Mouse (Mus musculus): ENCODE measurements around the gene Mtfr1l. TPM values are rescaled to one million over a fixed set of nuclear protein-coding genes. Genes with fewer than 3 reads are reported as not detected.

Gene Mtfr1l
- total and polyA plus RNA-seq, 3 experiments = 52.0 to 88.3 TPM; not detected in 1

- TF ChIP-seq MAFK (IDR thresholded peaks at IDR 0.05; ENCODE audit: borderline replicate concordance, low read depth, low read length) = no peak
- no peak for TF ChIP-seq NRF1 (IDR thresholded peaks at IDR 0.05; ENCODE audit: insufficient read depth, low read depth, low read length, poor library complexity, severe bottlenecking)
- TF ChIP-seq E2F4 (IDR thresholded peaks at IDR 0.05; ENCODE audit: borderline replicate concordance, low read depth, low read length) = no peak
- TF ChIP-seq USF1 (IDR thresholded peaks at IDR 0.05; ENCODE audit: low read depth, low read length) = peak; percentile 47; the same call in 1 of the 2 replicates
- TF ChIP-seq ZC3H11A (IDR thresholded peaks at IDR 0.05; ENCODE audit: low read depth, low read length) = no peak
- no peak for TF ChIP-seq KAT2A (conservative IDR thresholded peaks at IDR 0.05; ENCODE audit: low read depth, low read length)
- TF ChIP-seq BHLHE40 (IDR thresholded peaks at IDR 0.05; ENCODE audit: borderline replicate concordance, low read depth, low read length) = no peak
- TF ChIP-seq ZMIZ1 (IDR thresholded peaks at IDR 0.05; ENCODE audit: low read depth, low read length) = no peak
- 0 out of 2 replicates have a peak, but pooled peaks have one; percentile 41 for TF ChIP-seq MYC (IDR thresholded peaks at IDR 0.05; ENCODE audit: low read depth, low read length)
- no peak for TF ChIP-seq JUND (IDR thresholded peaks at IDR 0.05; ENCODE audit: low read depth, low read length)
- peak; percentile 28; the same call in 1 of the 2 replicates for TF ChIP-seq ZNF384 (IDR thresholded peaks at IDR 0.05; ENCODE audit: low read depth, low read length)
- TF ChIP-seq RAD21 (IDR thresholded peaks at IDR 0.05; ENCODE audit: low read depth, low read length) = no peak
- peak in 1 of 3 experiments; percentile 22; a peak in 3 of 6 replicates for TF ChIP-seq CTCF (IDR thresholded peaks at IDR 0.05 in 2 of 3, conservative IDR thresholded peaks at IDR 0.05 in 1 of 3; ENCODE audit: control insufficient read depth in 1 of 3, insufficient read depth in 1 of 3, low read depth in 2 of 3, low read length in 3 of 3, poor library complexity in 1 of 3, severe bottlenecking in 1 of 3)
Measured at GRCm38 (mm10) chr4:134557626-134558249, 22.6 kb upstream of the Mtfr1l start (continued).

GRCm38 (mm10) chr4:134555956-134556580, 20.9 kb upstream of the Mtfr1l start:
- Histone ChIP-seq H3K9me3 (replicated peaks; ENCODE audit: insufficient read depth, low read length) (no peaks in the 10 kb centered on the region), H3K27me3 (ENCODE audit: control insufficient read depth in 1 of 2, insufficient read depth in 2 of 2, low read length in 2 of 2) (no peaks in the 10 kb centered on the region), H3K9ac (ENCODE audit: control insufficient read depth, low read depth, low read length, poor library complexity, severe bottlenecking) (no peak overlapping the region), H3K36me3 (ENCODE audit: control insufficient read depth in 1 of 2, insufficient read depth in 2 of 2, low read length in 2 of 2) (peaks cover 0 to 7% of the 10 kb centered on the region in 2 experiments; a peak in 1 of 4 replicates), H3K4me1 (ENCODE audit: control insufficient read depth in 1 of 2, insufficient read depth in 2 of 2, low read length in 2 of 2) (peaks cover 2 to 16% of the 10 kb centered on the region in 2 experiments), H3K27ac (ENCODE audit: control insufficient read depth, low read depth, low read length) (no peak overlapping the region), H3K4me3 (ENCODE audit: control insufficient read depth in 1 of 2, insufficient read depth in 1 of 2, low read depth in 2 of 2, low read length in 2 of 2) (no peak overlapping the region), H3K79me2 (ENCODE audit: control insufficient read depth, insufficient read depth, low read length, poor library complexity) (0 out of 2 replicates have a peak, but pooled peaks cover 1% of the 10 kb centered on the region)
- TF ChIP-seq KAT2A (conservative IDR thresholded peaks at IDR 0.05; ENCODE audit: low read depth, low read length) = no peak
- TF ChIP-seq MYB (IDR thresholded peaks at IDR 0.05; ENCODE audit: low read depth, low read length) = no peak
- TF ChIP-seq ZKSCAN1 (IDR thresholded peaks at IDR 0.05; ENCODE audit: low read depth, low read length) = peak; percentile 92
- TF ChIP-seq CHD1 (IDR thresholded peaks at IDR 0.05; ENCODE audit: low read depth, low read length) = no peak
- TF ChIP-seq CHD2 (IDR thresholded peaks at IDR 0.05; ENCODE audit: low read length) = no peak
- TF ChIP-seq MAX (IDR thresholded peaks at IDR 0.05; ENCODE audit: low read length) = no peak
- peak; percentile 41 for TF ChIP-seq SMC3 (IDR thresholded peaks at IDR 0.05; ENCODE audit: low read depth, low read length)
- no peak for TF ChIP-seq MAZ (IDR thresholded peaks at IDR 0.05; ENCODE audit: low read depth, low read length)
- TF ChIP-seq UBTF (IDR thresholded peaks at IDR 0.05; ENCODE audit: borderline replicate concordance, insufficient read depth, low read depth, low read length) = no peak
- no peak for TF ChIP-seq MAFK (IDR thresholded peaks at IDR 0.05; ENCODE audit: borderline replicate concordance, low read depth, low read length)
- TF ChIP-seq ELF1 (IDR thresholded peaks at IDR 0.05; ENCODE audit: low read depth, low read length) = no peak
- no peak for TF ChIP-seq POLR2A (IDR thresholded peaks at IDR 0.05; ENCODE audit: control insufficient read depth in 1 of 2, insufficient read depth in 1 of 2, low read depth in 1 of 2, low read length in 2 of 2, poor library complexity in 1 of 2)
- no peak for TF ChIP-seq USF2 (IDR thresholded peaks at IDR 0.05; ENCODE audit: borderline replicate concordance in 1 of 2, insufficient read depth in 1 of 2, low read depth in 1 of 2, low read length in 2 of 2)
- no peak for TF ChIP-seq ETS1 (IDR thresholded peaks at IDR 0.05; ENCODE audit: low read depth, low read length)
- TF ChIP-seq RAD21 (IDR thresholded peaks at IDR 0.05; ENCODE audit: low read depth, low read length) = peak; percentile 13
- TF ChIP-seq CTCF (IDR thresholded peaks at IDR 0.05 in 2 of 3, conservative IDR thresholded peaks at IDR 0.05 in 1 of 3; ENCODE audit: control insufficient read depth in 1 of 3, insufficient read depth in 1 of 3, low read depth in 2 of 3, low read length in 3 of 3, poor library complexity in 1 of 3, severe bottlenecking in 1 of 3) = peak; percentile 35 to 82 (median 57); a peak in 5 of 6 replicates
- TF ChIP-seq TCF12 (IDR thresholded peaks at IDR 0.05; ENCODE audit: low read depth, low read length) = no peak
- no peak for TF ChIP-seq NRF1 (IDR thresholded peaks at IDR 0.05; ENCODE audit: insufficient read depth, low read depth, low read length, poor library complexity, severe bottlenecking)
- TF ChIP-seq ZMIZ1 (IDR thresholded peaks at IDR 0.05; ENCODE audit: low read depth, low read length) = no peak
- peak; percentile 64 for DNase-seq (ENCODE audit: low read depth, low spot score)

Measured in MEL (cell line).